25 mouse cellular contexts compared by ENCODE assay signal in the genomic region with DNA sequence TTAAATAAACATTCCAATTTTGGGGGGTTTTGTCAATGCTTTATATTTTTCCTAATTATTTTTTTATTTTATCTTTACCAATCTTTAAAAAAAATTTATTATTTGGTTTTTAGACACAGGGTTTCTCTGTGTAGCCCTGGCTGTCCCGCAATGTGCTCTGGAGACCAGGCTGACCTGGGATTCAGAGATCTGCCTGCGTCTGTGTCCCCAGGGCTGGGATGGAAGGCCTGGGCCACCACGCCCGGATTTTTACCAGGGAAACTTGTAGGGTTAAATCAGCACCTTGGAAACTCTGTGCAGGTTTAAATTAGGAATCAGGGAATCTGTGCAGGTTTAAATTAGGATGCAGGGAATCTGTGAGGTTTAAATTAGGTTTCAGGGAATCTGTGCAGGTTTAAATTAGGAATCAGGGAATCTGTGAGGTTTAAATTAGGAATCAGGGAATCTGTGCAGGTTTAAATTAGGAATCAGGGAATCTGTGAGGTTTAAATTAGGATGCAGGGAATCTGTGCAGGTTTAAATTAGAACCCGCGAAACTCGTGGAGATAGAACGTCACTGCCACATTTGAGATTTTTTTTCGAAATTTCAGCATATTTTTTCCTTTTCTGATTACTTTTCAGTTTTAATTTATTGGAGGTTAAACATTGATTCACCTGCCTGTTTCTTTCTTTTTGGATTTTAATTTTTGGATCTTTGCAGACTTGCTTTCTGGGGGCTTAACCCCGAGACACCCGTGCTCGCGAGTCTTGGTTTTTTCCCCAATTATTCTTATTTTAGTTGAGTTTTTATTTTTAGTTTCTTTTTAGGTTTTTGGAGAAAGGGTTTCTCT. TPM values are rescaled to one million over a fixed set of nuclear protein-coding genes. Genes with fewer than 3 reads are reported as not detected.
DNase-seq lines count a peak whose midpoint lies in the region; TF ChIP-seq lines count a peak whose summit lies in the region.
"Not testable (repeated sequence)": the region's sequence is repeated elsewhere in the genome, so short reads cannot be mapped to it uniquely, and the experiment has no call there.
"Had no signal": no experiment of that assay in that cellular context is flagged by ENCODE, and none has a peak within 500 bp of the region (broad histone marks: within the 10 kb centered on the region; RNA-seq: fewer than 3 reads in every experiment).

No protein-coding gene starts in this region.

- H3K9me3 ChIP-seq in E14TG2a.4 (ENCODE audit: low read length), result peaks cover 37% of the 10 kb centered on the region

- TF ChIP-seq CTCF in E14TG2a.4 (conservative IDR thresholded peaks at IDR 0.05; ENCODE audit: low read length); brain, embryonic 14.5 days (IDR thresholded peaks at IDR 0.05; ENCODE audit: borderline replicate concordance, extremely low read depth, insufficient read depth, insufficient read length): not testable (repeated sequence)

- H3K27me3 ChIP-seq in E14TG2a.4 (ENCODE audit: insufficient read depth, low read length), result not testable (repeated sequence)

- not testable (repeated sequence) for H3K4me1 ChIP-seq in E14TG2a.4 (replicated peaks; ENCODE audit: low read depth, low read length)

- H3K4me3 ChIP-seq in E14TG2a.4 (replicated peaks; ENCODE audit: low read length), result 0 out of 2 replicates have a peak overlapping the region, but pooled peaks have one; percentile 2

- peaks cover 27% of the 10 kb centered on the region for H3K36me3 ChIP-seq in E14TG2a.4 (ENCODE audit: insufficient read depth, low read length)

- TF ChIP-seq POLR2A in brain, embryonic 14.5 days (IDR thresholded peaks at IDR 0.05; ENCODE audit: borderline replicate concordance, extremely low read depth, insufficient read depth, insufficient read length, poor library complexity, severe bottlenecking), result not testable (repeated sequence)

- peak; percentile 16 for DNase-seq in 3T3-L1 (ENCODE audit: low read depth, low spot score)
- peak; percentile 7 for DNase-seq in MN1 (ENCODE audit: low spot score)
- peak; percentile 35 for DNase-seq in brain, embryonic 14.5 days (ENCODE audit: low read depth)
- DNase-seq in forelimb bud, embryonic 11.5 days (ENCODE audit: low read depth, low spot score), result peak; percentile 69
- DNase-seq in mesoderm, embryonic 11.5 days (ENCODE audit: low read depth, low spot score), result peak; percentile 51
- DNase-seq in retina, embryonic 14.5 days (ENCODE audit: low spot score), result peak; percentile 55

RNA-seq across cellular contexts. Expression of a gene that starts 35.0 kb away (rescaled TPM):
- not detected in 2 replicates for polyA plus RNA-seq in brain, embryonic 14.5 days (2012; rRNA removed)
- polyA plus RNA-seq: cerebellum, adult 2 months; cortical plate, adult 2 months; embryonic facial prominence, embryonic 12.5 days; forebrain, embryonic 14.5 days; heart, embryonic 14.5 days; hindbrain, embryonic 10.5 days; hindbrain, embryonic 15.5 days; intestine, embryonic 14.5 days; kidney, embryonic 15.5 days; limb, embryonic 11.5 days; liver, embryonic 14.5 days; lung, adult 2 months; macrophage; midbrain, embryonic 16.5 days; neural tube, embryonic 13.5 days; Patski; small intestine, adult 2 months; stomach, embryonic 15.5 days had no signal

Comparison
In these comparisons a context has a peak if more than half of its experiments do, and no peak if none do; other contexts are left out.
1. Peak in every context shown above with its lines: DNase-seq and H3K4me3 ChIP-seq.
2. DNase-seq: peak in every context shown above with its lines; median percentile 69 in forelimb bud, embryonic 11.5 days; 55 in retina, embryonic 14.5 days; 51 in mesoderm, embryonic 11.5 days; 35 in brain, embryonic 14.5 days; 16 in 3T3-L1; 7 in MN1.